Mouse (Mus musculus): ENCODE results near the gene Adam12.

The Adam12 gene

GRCm38 (mm10) chr7:134150305-134150704 is 81.6 kb downstream of the Adam12 start:
- DNase-seq (ENCODE audit: low read depth, low spot score) = no peak

- DNase-seq (ENCODE audit: low read depth, low spot score) = no peak
These were observed 82.6 kb downstream of the Adam12 start for GRCm38 (mm10) chr7:134149351-134149750.

- no peak for DNase-seq (ENCODE audit: low read depth, low spot score)
These were observed 84.4 kb downstream of the Adam12 start for GRCm38 (mm10) chr7:134147561-134147960.

- DNase-seq (ENCODE audit: low read depth, low spot score) = no peak
These were observed 85.1 kb downstream of the Adam12 start for GRCm38 (mm10) chr7:134146821-134147220.

- DNase-seq (ENCODE audit: low read depth, low spot score) = no peak
These were observed 87.8 kb downstream of the Adam12 start for GRCm38 (mm10) chr7:134144111-134144510.

- DNase-seq (ENCODE audit: low read depth, low spot score) = no peak
These were observed 92.5 kb downstream of the Adam12 start for GRCm38 (mm10) chr7:134139291-134139949.

- DNase-seq (ENCODE audit: low read depth, low spot score) = no peak
These were observed 99.6 kb downstream of the Adam12 start for GRCm38 (mm10) chr7:134132323-134132722.

GRCm38 (mm10) chr7:134128087-134128522 is 103.8 kb downstream of the Adam12 start:
- no peak for DNase-seq (ENCODE audit: low read depth, low spot score)

GRCm38 (mm10) chr7:134121397-134121796 is 110.5 kb downstream of the Adam12 start:
- DNase-seq (ENCODE audit: low read depth, low spot score) = no peak

GRCm38 (mm10) chr7:134115438-134115837 is 116.5 kb downstream of the Adam12 start:
- no peak for DNase-seq (ENCODE audit: low read depth, low spot score)

GRCm38 (mm10) chr7:134114311-134115188 is 117.4 kb downstream of the Adam12 start:
- DNase-seq (ENCODE audit: low read depth, low spot score) = peak; percentile 18

GRCm38 (mm10) chr7:134113829-134114228 is 118.1 kb downstream of the Adam12 start:
- no peak for DNase-seq (ENCODE audit: low read depth, low spot score)

GRCm38 (mm10) chr7:134110116-134110515 is 121.8 kb downstream of the Adam12 start:
- DNase-seq (ENCODE audit: low read depth, low spot score) = no peak

- DNase-seq (ENCODE audit: low read depth, low spot score) = no peak
These were observed 124.1 kb downstream of the Adam12 start for GRCm38 (mm10) chr7:134107849-134108248.

- DNase-seq (ENCODE audit: low read depth, low spot score) = no peak
These were observed 132.9 kb downstream of the Adam12 start for GRCm38 (mm10) chr7:134099010-134099409.

- DNase-seq (ENCODE audit: low read depth, low spot score) = no peak
These were observed 134.1 kb downstream of the Adam12 start for GRCm38 (mm10) chr7:134097861-134098260.

- no peak for DNase-seq (ENCODE audit: low read depth, low spot score)
These were observed 138.1 kb downstream of the Adam12 start for GRCm38 (mm10) chr7:134093871-134094270.

GRCm38 (mm10) chr7:134090764-134091163 is 141.2 kb downstream of the Adam12 start:
- DNase-seq (ENCODE audit: low read depth, low spot score) = no peak

- DNase-seq (ENCODE audit: low read depth, low spot score) = no peak
These were observed 141.7 kb downstream of the Adam12 start for GRCm38 (mm10) chr7:134090256-134090655.

GRCm38 (mm10) chr7:134088548-134089347 is 143.2 kb downstream of the Adam12 start:
- no peak for DNase-seq (ENCODE audit: low read depth, low spot score)

GRCm38 (mm10) chr7:134085396-134085795 is 146.6 kb downstream of the Adam12 start:
- DNase-seq (ENCODE audit: low read depth, low spot score) = no peak

- no peak for DNase-seq (ENCODE audit: low read depth, low spot score)
These were observed 147.0 kb downstream of the Adam12 start for GRCm38 (mm10) chr7:134084926-134085325.
